Mouse (Mus musculus): ENCODE results near the gene Vmn1r1.
A peak's percentile ranks its signal among the peaks of the same experiment; 100 is the strongest.
"Not testable (repeated sequence)": the region's sequence is repeated elsewhere in the genome, so short reads cannot be mapped to it uniquely, and the experiment has no call there.

Vmn1r1 gene

GRCm38 (mm10) chr1:182164386-182164785, at the start of gene Vmn1r1:
Gene Vmn1r1, minus strand, starts transcription at chr1:182164486.
- no peak for DNase-seq (ENCODE audit: low spot score)

- no peak for DNase-seq (ENCODE audit: low spot score)
Measured at GRCm38 (mm10) chr1:182210322-182210721, 46.0 kb upstream of the Vmn1r1 start.

GRCm38 (mm10) chr1:182192581-182192980, 28.3 kb upstream of the Vmn1r1 start:
- DNase-seq (ENCODE audit: low spot score) = no peak

- no peak for DNase-seq (ENCODE audit: low spot score)
Measured at GRCm38 (mm10) chr1:182191816-182192545, 27.7 kb upstream of the Vmn1r1 start.

- no peak for DNase-seq (ENCODE audit: low spot score)
Measured at GRCm38 (mm10) chr1:182191181-182191580, 26.9 kb upstream of the Vmn1r1 start.

- DNase-seq (ENCODE audit: low spot score) = no peak
Measured at GRCm38 (mm10) chr1:182189669-182190440, 25.6 kb upstream of the Vmn1r1 start.

GRCm38 (mm10) chr1:182182449-182182848, 18.2 kb upstream of the Vmn1r1 start:
- not testable (repeated sequence) for DNase-seq (ENCODE audit: low spot score)

- no peak for DNase-seq (ENCODE audit: low spot score)
Measured at GRCm38 (mm10) chr1:182181456-182182305, 17.4 kb upstream of the Vmn1r1 start.

GRCm38 (mm10) chr1:182176985-182177384, 12.7 kb upstream of the Vmn1r1 start:
- not testable (repeated sequence) for DNase-seq (ENCODE audit: low spot score)

GRCm38 (mm10) chr1:182170206-182170605, 5.9 kb upstream of the Vmn1r1 start:
- not testable (repeated sequence) for DNase-seq (ENCODE audit: low spot score)

GRCm38 (mm10) chr1:182162951-182163350, 1.3 kb downstream of the Vmn1r1 start:
- DNase-seq (ENCODE audit: low spot score) = no peak

- no peak for DNase-seq (ENCODE audit: low spot score)
Measured at GRCm38 (mm10) chr1:182159575-182159974, 4.7 kb downstream of the Vmn1r1 start.

GRCm38 (mm10) chr1:182157734-182158133, 6.6 kb downstream of the Vmn1r1 start:
- no peak for DNase-seq (ENCODE audit: low spot score)

- no peak for DNase-seq (ENCODE audit: low spot score)
Measured at GRCm38 (mm10) chr1:182149966-182150365, 14.3 kb downstream of the Vmn1r1 start.

- no peak for DNase-seq (ENCODE audit: low spot score)
Measured at GRCm38 (mm10) chr1:182148864-182149514, 15.3 kb downstream of the Vmn1r1 start.

- no peak for DNase-seq (ENCODE audit: low spot score)
Measured at GRCm38 (mm10) chr1:182145546-182145945, 18.7 kb downstream of the Vmn1r1 start.

- DNase-seq (ENCODE audit: low spot score) = no peak
Measured at GRCm38 (mm10) chr1:182143288-182143687, 21.0 kb downstream of the Vmn1r1 start.

GRCm38 (mm10) chr1:182142725-182143124, 21.6 kb downstream of the Vmn1r1 start:
- DNase-seq (ENCODE audit: low spot score) = no peak

- DNase-seq (ENCODE audit: low spot score) = peak; percentile 69
Measured at GRCm38 (mm10) chr1:182140370-182140769, 23.9 kb downstream of the Vmn1r1 start.

GRCm38 (mm10) chr1:182139937-182140336, 24.3 kb downstream of the Vmn1r1 start:
- no peak for DNase-seq (ENCODE audit: low spot score)

- no peak for DNase-seq (ENCODE audit: low spot score)
Measured at GRCm38 (mm10) chr1:182138172-182138571, 26.1 kb downstream of the Vmn1r1 start.

Measured in testis, postnatal 14 days (tissue).